Mouse (Mus musculus) C2C12 (cell line): Measurements from ENCODE around the gene Znhit1.

Experiments
- CTCF ChIP-seq: IDR thresholded peaks from one replicate; pipeline ENCODE4 v1.5.1; 2011; ENCODE audit not compliant: control insufficient read depth, insufficient read depth, insufficient read length
- MYOD1 ChIP-seq: IDR thresholded peaks from one replicate; pipeline ENCODE4 v1.6.1; 2011; ENCODE audit warnings: low read depth; ENCODE audit not compliant: control insufficient read depth, insufficient read length

DNA sequence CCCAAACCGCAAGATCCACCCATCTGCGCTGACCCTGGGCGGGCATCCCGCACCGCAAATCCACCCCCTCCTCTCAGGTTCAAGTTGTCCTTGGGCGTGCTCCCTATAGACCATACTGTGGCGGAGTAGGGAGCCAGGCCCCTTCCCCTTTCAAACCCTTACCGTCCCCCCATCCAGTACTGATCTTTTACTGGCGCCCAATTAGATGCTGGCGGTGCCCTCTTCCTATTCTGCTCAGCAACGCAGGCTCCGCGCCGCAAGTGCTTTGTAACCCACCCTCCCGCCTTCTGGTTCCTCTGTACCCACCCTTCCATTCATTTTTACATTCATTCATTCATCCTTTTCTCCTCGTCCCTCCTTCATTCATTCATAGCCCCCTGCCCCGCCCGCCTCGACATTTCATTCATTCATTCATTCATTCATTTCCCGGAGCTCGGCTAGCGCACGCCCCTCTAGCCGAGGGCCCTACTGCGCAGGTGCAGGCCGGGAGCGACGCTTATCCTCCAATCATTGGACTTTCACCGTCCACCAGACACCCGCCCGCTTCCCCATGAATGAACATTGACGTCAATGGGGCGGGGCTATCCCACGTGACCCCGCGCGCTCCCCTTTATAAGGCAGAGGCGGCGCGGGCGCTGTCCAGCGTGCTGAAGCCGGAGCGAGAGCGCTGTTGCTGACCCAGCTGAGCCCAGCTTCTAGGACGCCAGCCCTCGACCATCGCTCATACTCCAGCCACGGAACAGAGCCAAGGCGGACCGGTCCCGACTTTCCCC, 42.0 kb upstream of the Znhit1 start:
- TF ChIP-seq MYOD1 (no peak), CTCF (no peak)
